Mouse (Mus musculus) G1E (cell line): Measurements from ENCODE around the gene Fam83e.

ENCODE experiments used
- CTCF ChIP-seq: IDR thresholded peaks from 2 replicates; pipeline ENCODE4 v1.5.1; 2012; ENCODE audit warnings: low read depth, low read length, inconsistent platforms, mixed read lengths
- GATA1 ChIP-seq: IDR thresholded peaks from 2 replicates; pipeline ENCODE4 v1.6.1; 2012; ENCODE audit warnings: borderline replicate concordance, low read length, inconsistent platforms, mixed read lengths
- GATA2 ChIP-seq: IDR thresholded peaks from 2 replicates; pipeline ENCODE4 v1.6.1; 2012; ENCODE audit warnings: low read depth, low read length, inconsistent platforms, borderline replicate concordance
- TAL1 ChIP-seq: conservative IDR thresholded peaks from 2 replicates; pipeline ENCODE4 v1.6.1; 2012; ENCODE audit warnings: low read depth, low read length, inconsistent platforms, mixed read lengths

- TF ChIP-seq GATA1 (no peak), CTCF (no peak), TAL1 (no peak), GATA2 (no peak)
Measured at GRCm38 (mm10) chr7:45695098-45695497, 25.9 kb upstream of the Fam83e start.
